Mouse (Mus musculus): ENCODE data around the gene Alg9.

The Alg9 gene

DNA sequence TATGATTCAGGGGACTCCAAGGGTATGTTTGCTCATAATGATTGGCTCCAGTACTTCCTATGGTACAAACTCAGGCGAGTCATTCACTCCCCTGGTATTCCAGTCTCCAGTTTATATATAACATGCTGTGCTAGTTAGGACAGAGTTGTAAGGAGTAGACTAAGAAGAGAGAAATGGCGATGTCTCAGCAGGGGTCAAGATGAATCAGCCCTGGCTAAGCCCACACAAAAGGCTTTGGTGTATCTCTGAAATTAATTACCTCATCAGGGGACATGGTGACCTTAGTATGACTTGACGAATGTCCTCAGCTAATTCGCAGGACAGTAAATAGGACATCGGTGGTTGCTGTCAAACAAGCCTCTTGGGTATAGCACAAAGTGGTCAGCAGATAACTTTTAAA, 18.1 kb upstream of the Alg9 start:
- in situ Hi-C loops (cut with MboI), result no loop called here

DNA sequence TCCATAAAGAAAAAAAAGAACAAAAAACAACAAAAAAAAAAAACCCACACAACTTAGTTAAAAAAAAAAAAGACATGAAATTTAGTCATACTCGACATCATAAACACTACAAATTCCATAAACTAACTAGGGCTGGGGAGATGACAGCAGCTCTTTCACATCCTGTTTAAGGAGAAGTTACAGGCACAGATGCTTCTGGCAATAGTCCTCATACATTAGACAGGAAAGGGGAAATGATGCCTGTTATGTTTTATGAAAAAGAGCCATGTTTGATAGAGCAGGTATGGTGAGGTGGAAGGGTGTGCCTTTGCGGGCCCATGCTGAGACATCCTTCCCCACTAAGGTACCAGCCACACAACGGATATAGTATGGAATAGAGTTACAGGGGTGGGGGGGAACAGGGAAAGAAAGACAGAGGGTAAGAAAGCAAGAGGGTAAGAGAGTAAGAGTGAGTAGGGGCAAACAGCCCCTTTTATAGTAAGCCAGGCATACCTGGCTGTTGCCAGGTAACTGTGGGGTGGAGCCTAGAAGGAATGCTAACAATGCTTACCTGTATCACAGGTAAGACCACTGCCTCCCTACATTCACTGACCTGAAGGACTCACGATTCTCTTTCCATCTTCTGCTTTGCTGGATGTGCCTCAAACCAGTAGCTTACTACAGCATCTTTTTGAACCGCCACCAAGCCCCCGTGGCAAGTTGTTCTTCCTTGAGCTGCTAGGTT, 13.1 kb upstream of the Alg9 start:
- in situ Hi-C loops (cut with MboI), result no loop called here

DNA sequence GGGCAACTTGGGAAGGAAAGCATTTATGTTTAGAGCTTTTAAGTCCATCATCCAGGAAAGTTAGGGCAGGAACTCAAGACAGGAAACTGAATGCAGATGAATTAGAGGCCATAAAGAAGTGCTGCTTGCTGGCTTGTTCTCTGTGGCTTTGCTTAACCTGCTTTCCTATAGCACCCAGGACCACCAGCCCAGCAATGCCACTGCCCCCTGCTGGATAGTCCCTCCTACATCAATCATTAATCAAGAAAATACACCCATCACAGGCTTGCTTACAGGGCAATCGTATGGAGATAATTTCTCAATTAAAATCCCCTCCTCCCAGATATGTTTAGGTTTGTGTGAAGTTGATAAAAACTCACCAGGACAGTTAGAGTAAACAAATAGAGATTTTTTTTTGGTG, 11.5 kb upstream of the Alg9 start:
- in situ Hi-C loops (cut with MboI), result no loop called here

DNA sequence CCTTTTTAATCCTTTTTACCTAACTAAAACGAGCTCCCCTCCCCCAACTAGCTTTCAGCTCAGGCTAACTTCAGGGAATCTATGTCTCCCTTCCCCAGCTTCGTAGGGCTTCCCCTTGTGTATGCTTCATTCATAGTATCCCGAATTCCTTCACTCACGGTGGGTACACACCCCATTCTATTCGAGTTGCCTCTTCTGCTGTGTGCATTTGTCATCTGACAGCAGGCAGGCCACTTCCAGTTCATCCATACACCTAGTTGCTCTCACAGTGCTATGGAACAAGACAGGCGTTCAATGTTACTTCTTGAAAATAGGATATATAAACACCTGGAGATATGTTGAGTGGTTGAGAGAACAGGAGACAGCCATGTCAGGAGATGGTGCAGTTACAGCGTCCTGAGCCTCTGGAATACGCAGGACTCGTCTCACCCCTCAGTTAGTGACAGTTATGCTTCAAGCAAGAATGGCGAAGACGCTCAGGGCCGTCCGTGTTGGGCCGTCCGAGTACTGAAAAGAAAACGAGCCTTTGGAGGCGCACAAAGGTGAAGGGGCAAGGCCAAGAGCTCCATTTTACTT, 7.2 kb upstream of the Alg9 start:
- in situ Hi-C loops (cut with MboI), result no loop called here

DNA sequence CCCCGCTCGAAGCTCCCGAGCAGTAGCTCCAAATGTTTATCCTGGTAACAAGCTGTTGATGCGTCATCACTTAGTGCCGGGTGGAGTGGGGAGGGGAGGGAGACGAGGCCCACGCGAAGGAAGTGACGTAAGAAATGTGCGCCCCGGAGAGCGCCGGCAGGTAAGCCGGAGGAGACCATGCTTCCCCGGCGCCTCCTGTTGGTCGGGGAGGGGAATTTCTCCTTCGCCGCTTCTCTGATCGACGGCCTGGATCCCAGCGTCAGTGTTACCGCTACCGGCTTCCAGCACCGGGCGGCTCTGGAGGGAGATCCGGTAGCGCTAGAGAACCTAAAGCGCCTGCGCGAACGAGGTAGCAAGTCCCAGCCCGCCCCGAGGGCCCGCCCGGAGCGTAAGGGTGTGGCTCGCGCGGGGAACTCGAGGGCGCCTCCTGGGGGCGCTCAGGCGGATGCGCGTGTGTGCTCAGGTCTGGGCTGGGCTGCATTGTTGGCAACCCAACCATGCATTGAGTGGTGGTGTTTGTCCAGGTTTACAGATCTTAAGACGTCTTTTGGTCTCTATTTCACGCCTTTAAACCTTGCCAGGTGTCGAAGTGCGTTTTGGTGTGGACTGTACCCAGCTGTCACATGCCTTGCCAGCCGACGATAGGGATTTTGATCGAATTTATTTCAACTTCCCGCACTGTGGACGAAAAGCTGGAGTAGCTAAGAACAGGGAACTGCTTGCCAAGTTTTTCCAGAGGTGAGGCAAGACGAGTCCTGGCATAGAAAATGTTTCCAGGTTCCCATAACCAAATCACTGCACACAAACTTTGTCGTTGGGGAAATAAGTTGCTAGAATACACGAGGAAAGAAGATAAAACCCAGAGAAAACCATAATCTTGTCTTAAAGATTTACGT, 6.5 kb upstream of the Alg9 start, which contains the start of gene Fdxacb1:
Fdxacb1 (plus strand) TSS at position 130 of the 896 bp plus-strand sequence.
- in situ Hi-C loops (cut with MboI), result no loop called here

DNA sequence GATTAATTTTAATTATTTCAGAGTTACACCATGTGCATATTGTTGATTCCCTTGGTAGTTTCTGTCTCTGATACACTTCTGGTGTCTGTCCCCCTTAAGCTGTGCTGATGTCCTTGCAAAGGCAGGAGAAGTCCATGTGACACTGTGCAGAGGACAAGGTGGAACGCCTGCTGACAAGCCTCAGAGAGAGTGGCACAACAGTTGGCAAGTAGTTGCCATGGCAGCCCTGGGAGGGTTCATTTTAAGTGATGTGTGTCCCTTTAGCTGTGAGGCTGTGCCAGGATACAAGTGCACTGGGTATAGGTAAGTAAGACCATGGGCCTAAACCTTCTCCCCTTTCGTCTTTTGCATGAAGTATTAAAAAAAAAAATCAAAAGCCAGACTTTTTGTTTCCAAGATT, 4.8 kb upstream of the Alg9 start:
- in situ Hi-C loops (cut with MboI), result no loop called here

DNA sequence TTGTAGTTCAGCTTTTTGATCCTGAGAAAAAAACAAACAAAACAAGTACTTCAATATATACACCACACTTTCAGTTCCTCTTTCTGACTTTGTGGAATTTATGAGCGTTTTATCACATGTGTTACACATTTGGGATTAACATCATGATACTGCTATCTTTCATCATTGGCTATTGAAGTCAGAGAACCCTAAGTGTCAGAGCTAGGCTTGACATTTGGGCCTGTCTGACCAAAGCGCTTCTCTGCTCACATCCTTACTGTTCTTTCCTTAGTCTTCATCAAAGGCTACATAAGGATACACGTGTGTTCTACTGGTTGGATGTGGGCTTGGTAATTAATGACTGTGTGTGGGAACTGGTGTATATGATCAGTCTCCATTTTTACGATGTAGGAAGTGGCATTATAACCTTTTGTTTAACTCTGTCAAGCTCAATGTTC, 775 bp upstream of the Alg9 start:
- in situ Hi-C loops (cut with MboI), result no loop called here

DNA sequence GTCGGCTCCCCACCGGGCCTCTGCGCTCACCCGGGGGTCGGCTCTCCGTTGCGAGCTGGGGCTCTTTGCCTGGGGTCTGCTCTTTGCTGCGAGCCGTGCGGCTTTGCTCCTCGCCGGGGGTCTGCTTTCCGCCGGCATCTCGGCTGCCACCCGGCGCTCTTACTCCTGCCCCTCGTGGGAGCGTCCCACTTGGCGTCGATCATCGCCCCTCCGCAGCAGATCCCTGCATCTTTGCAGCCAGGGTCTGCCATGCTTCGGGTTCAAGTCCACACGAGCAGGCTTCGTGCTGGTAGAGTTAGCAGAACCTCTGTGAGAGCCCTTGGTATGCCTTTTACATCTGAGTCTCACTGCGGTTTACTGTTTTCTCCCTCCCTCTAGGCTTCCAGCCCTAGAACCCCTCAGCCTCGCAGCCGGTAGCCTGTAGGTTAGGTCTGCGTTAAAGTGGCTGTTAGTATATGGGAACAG, 875 bp downstream of the Alg9 start:
- in situ Hi-C loops (cut with MboI), result no loop called here

GRCm38 (mm10) chr9:50776162-50776760, 1.4 kb downstream of the Alg9 start:
- in situ Hi-C loops (cut with MboI), result no loop called here

- in situ Hi-C loops (cut with MboI), result no loop called here
These were observed 7.3 kb downstream of the Alg9 start for GRCm38 (mm10) chr9:50782155-50782554.

DNA sequence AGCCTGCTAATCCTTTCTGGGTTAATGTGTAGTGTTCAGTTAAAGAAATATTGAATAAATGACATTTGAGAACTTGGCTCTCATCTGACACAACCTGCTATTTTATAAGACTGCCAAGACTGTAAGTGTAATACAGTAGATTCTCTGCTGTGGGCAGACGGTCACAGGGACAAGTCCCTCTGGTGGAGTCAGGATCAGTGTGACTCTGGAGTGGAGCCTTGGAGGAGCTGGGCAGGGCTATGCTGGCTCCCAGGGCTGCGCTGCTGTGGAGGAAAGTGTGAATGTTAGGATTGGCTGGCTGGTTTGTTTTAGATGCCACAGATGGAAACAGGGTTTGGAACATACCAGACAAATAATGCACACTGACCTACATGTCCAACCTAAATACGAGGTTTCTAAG, 20.4 kb downstream of the Alg9 start:
- in situ Hi-C loops (cut with MboI), result no loop called here

GRCm38 (mm10) chr9:50796776-50797175, 22.0 kb downstream of the Alg9 start:
- in situ Hi-C loops (cut with MboI), result no loop called here

DNA sequence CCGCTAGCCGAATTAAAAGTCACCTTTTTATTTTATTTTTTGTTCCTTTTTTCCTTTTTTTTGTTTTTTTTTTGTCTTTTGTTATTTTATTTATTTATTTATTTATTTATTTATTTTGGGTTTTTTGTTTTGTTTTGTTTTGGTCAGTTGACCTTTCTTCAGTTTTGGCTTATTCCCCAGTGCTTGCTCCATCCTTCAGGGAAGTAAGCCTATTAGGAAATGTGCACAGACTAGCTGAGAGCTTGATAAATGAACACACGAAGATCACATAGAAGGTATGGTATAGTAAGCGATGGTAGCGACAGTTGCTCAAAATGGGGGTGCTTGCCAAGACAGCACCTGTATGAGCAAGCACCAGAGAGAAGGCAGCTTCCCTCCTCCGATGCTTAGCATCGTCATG, 22.8 kb downstream of the Alg9 start:
- in situ Hi-C loops (cut with MboI), result no loop called here

- in situ Hi-C loops (cut with MboI), result no loop called here
These were observed 23.5 kb downstream of the Alg9 start for GRCm38 (mm10) chr9:50798368-50798767.

DNA sequence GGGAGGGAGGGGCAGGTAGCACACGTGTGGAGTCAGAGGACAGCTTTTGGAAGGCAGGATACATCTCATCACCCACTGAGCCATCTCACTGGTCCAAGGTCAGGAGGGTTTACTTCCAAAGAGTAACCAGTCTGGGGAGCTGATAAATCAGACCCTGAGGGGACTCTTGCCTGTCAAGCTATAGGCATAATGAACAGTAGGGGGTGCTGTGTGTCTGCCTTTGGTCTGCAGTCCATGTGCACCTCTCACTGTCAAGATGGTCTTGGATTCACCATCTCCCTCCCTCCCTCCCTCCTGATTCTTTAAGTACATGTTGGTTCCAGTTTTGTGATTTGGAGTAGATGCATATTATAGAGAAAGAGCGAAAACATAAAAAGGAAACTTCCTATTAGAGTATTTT, 26.2 kb downstream of the Alg9 start:
- in situ Hi-C loops (cut with MboI), result no loop called here

GRCm38 (mm10) chr9:50803055-50803671, 28.3 kb downstream of the Alg9 start:
- in situ Hi-C loops (cut with MboI), result no loop called here

DNA sequence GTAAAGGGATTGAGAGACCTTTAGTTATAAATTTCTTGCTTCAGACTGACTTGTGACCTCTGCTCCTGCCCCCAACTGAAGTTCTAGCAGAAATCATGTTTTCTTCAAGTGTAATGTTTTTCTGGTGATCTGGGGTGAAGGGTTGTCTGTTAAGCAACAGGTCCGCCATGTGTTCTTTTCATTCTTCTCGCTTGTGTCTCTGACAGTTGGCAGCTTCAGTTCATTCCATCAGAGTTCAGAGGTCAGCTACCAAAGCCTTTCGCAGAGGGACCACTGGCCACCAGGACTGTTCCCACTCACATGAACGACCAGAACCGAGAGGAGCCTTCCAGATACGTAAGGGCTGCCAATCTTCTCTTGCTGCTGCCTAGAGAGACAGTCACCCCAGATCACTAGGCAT, 33.7 kb downstream of the Alg9 start:
- in situ Hi-C loops (cut with MboI), result no loop called here

DNA sequence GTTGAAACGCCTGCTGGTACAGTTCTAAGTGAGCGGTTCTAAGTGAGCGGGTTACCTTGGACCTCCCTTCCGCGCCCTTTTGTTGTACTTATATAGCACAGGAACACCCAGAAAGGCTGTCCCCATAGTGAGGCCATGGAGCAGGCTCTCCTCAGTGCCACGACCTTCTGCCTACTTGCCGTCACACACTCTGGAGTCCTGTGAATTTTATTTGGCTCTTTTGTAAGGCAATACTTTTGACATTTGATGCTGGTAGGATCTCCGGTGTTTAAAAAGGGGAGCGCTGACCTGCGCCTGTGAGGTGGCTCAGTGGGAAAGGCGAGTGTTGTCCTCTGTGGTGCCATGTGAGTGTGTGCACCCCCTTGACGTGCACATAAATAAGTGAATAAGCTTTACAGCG, 34.3 kb downstream of the Alg9 start:
- in situ Hi-C loops (cut with MboI), result no loop called here

DNA sequence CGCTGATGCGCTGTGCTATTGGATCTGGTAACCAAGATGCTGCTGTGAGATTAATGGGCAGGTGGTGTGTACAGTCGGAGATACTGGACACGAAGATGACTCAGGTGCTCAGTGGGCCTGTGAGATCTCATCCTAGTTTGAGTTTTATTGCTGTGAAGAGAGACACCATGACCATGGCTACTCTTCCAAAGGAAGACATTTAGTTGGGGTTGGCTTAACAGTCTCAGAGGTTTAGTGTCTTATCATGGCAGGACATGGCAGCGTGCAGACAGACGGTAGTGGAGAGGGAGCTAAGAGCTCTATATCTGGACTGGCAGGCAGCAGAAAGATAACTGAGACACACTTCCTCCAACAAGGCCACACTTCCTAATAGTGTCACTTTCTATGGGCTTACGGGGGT, 36.4 kb downstream of the Alg9 start:
- in situ Hi-C loops (cut with MboI), result no loop called here

GRCm38 (mm10) chr9:50811746-50812145, 36.9 kb downstream of the Alg9 start:
- in situ Hi-C loops (cut with MboI), result no loop called here

DNA sequence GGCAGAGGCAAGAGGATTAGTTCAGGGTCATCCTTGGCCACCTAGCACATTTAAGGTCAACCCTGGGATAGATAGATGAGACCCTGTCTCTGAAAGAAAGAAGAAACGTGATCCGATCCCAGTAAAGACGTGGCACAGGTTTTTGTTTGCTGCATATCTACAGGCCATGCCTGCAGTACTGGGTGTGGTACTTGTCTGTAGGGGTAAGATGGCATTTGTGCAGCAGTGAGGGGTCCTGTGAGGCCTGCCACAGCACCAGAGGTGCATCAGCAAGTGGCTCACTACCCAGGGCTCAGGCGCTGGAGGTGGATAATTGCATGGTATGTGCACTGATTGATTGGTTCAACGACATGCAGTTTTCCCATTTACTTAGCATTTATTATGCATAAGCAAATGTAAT, 39.0 kb downstream of the Alg9 start:
- in situ Hi-C loops (cut with MboI), result no loop called here

DNA sequence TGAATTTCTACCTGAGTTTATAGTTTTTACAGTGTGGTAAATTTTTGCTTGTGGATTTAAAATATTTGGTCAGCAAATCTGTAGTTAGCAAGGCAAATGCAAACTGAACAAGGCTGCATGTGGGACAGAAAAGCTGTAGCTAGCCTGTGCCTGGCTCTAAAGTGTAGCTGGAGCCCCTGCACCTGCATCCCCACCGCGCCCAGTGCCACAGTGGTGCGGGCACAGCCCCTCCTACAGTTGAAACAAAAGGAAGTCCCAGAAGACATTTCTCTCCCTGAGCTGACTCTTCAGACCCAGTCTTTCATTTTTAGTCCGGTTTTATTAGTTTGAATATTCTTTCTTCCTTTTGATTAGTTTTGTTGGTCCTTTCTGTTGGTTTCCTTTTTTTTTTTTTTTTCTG, 40.8 kb downstream of the Alg9 start:
- in situ Hi-C loops (cut with MboI), result no loop called here
